Mouse (Mus musculus): ENCODE measurements around the gene Pitpna. TPM values are rescaled to one million over a fixed set of nuclear protein-coding genes. Genes with fewer than 3 reads are reported as not detected.
"Not testable (repeated sequence)": the region's sequence is repeated elsewhere in the genome, so short reads cannot be mapped to it uniquely, and the experiment has no call there.

The Pitpna gene
- total RNA-seq, 2 experiments from 2014 or later, result 124 to 130 TPM

DNA sequence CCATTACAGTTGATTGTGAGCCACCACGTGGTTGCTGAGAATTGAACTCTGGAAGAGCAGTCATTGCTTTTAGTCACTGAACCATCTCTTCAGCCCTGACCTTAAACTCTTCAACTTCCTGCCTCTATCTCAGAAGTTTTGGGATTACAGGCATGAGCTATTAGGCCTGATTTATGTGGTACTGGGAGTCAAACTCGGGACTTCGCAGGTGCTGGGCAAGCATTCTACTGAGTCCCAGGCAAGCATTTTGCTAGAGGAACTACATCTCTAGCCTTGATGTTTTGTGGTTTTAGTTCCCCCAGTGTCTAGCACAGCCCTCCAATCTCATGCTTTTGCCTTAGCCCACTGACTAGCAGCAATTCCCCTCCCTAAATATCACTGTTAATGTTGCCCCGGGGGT, 2.8 kb upstream of the Pitpna start:
- DNase-seq, result no peak
- intact Hi-C loops (cut with DNase I), result no loop called here

DNA sequence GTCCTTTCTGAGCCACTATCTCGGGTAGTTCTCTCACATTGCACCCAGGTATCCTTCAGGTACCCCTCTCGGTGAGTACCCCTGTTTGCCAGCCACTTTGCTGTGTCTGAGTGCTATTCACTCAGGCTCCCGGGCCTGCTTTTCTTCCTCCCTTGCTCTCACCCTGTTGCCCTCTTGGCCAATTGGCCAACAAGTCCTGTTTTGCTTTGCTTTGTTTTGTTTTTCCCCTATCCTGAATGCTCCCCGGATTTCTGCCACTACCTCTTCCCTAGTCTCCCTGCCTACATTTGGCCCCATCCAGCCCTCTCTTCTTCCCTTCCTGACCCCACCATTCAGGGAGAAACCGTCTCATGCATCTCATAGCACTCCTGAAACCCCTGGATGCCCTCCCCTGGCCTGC, 1.9 kb upstream of the Pitpna start:
- no peak for DNase-seq
- intact Hi-C loops (cut with DNase I), result no loop called here

- no peak for DNase-seq
- intact Hi-C loops (cut with DNase I), result no loop called here
These were observed 934 bp upstream of the Pitpna start for GRCm38 (mm10) chr11:75586963-75587362.

GRCm38 (mm10) chr11:75588285-75588941, 516 bp downstream of the Pitpna start:
- DNase-seq, result no peak
- intact Hi-C loops (cut with DNase I), result no loop called here

GRCm38 (mm10) chr11:75592612-75593011, 4.7 kb downstream of the Pitpna start:
- no peak for DNase-seq
- intact Hi-C loops (cut with DNase I), result no loop called here

DNA sequence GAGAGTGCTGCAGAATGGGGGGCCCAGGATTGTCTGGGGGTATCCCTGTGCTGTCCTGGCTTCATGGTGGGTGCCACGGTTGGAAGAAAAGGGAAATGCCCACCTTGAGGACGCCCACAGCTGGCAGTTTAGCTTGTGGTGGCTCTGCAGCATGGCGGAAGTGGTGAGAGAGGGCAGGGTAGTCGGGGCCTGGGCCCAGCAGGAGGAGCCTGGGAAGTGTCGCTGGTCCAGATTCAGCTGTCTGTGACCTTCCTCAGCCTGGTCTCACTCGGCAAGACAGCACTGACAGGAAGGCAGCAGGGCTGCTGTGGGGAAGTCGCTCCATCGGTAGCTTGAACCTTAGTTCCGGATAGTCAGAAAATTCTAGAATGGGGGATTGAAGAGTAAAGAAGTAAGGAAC, 6.5 kb downstream of the Pitpna start:
- intact Hi-C loops (cut with DNase I), result no loop called here
- no peak for DNase-seq

DNA sequence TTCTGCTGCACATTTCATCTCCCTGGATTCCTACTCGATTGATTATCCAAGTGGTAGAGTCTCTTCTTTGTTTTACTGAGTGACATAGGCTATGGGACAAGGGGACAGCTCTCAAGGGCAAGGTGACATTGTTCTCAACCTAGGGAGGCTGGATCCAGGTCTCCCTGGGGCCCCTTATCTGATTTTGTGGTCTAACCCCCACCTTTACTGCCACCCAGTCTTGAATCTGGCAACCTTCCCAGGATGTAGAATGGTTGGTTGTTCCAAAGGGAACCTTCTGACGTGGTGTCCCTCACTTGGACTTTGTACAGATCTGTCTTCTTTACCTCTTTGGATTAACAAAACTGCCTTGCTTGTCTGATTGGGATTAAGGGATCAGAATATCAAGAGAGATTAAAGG, 7.5 kb downstream of the Pitpna start:
- intact Hi-C loops (cut with DNase I), result no loop called here
- DNase-seq, result no peak

- no peak for DNase-seq
- intact Hi-C loops (cut with DNase I), result no loop called here
These were observed 7.9 kb downstream of the Pitpna start for GRCm38 (mm10) chr11:75595816-75596215.

- intact Hi-C loops (cut with DNase I), result no loop called here
- peak; percentile 62 to 80 for DNase-seq
These were observed 8.9 kb downstream of the Pitpna start for GRCm38 (mm10) chr11:75596726-75597255.

DNA sequence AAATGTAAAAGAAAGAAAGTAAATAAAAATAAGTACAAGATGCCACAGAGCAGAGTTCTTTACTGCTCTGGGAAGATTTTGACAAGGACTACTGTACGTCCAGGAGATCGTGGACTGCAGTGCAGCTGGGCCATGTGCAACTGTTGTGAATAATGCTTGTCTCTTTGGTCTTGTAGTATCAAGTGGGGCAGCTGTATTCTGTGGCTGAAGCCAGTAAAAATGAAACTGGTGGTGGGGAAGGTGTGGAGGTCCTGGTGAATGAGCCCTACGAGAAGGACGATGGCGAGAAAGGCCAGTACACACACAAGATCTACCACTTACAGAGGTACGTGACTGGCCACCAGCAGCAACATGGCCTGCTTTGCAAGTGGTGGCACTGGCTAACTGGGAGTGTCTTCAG, 10.1 kb downstream of the Pitpna start:
- intact Hi-C loops (cut with DNase I), result no loop called here
- DNase-seq, result no peak

DNA sequence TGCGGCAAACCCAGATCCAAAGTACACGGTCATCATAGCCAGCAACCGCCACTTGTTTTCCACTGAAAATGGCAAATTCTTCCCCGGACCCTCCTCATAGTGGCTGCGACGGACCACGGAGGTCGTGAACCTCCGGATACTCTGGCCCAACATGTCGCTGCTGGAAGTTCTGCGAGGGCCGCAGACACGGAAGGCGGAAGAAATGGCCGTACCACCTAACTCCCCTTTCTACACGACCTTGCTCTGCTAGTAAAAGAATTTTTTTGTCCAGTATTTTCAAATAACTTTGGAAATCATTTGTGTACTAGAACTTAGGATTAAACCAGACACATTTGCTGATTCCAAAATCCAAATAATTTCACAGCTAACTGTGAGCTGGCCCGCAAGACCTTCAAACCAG, 11.9 kb downstream of the Pitpna start:
- DNase-seq; intact Hi-C loops (cut with DNase I): not testable (repeated sequence)

DNA sequence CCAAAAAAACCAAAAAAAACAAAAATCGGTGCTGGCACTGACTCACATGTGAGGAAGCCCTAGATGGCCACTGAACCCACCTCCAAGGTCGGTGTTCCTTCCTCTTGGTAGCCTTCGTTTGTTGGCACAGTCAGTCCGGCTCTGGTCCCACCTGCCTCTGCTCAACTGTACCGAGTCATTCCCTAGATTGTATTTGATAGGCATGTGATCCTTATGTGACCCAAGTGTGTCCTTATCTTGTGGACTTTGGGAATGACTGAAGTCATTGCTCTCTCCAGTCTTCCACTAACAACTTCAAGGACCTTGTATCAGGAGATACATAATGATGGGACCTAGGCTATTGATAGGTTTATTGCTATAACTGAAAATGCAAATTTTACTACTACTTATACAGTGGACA, 16.9 kb downstream of the Pitpna start:
- intact Hi-C loops (cut with DNase I), result no loop called here
- DNase-seq, result no peak

GRCm38 (mm10) chr11:75605318-75605717, 17.4 kb downstream of the Pitpna start:
- intact Hi-C loops (cut with DNase I), result no loop called here
- DNase-seq, result no peak

DNA sequence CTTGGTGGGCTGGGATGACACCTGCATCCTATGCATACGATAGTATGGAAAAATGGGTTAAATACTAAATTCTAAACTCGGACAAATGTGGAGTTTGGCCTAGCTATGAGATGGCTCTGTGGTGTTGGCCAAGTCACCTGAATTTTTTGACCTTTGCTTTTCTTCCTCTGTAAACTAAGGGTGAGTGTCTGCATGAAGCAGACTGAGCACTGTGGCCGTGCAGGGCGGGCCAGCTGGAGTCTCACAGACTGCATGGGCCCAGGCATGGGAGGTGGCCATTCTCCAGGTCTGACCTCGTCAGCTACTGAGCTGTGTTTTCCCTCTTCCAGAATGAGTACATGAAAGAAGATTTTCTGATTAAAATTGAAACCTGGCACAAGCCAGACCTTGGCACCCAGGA, 20.9 kb downstream of the Pitpna start:
- intact Hi-C loops (cut with DNase I), result no loop called here
- no peak for DNase-seq

DNA sequence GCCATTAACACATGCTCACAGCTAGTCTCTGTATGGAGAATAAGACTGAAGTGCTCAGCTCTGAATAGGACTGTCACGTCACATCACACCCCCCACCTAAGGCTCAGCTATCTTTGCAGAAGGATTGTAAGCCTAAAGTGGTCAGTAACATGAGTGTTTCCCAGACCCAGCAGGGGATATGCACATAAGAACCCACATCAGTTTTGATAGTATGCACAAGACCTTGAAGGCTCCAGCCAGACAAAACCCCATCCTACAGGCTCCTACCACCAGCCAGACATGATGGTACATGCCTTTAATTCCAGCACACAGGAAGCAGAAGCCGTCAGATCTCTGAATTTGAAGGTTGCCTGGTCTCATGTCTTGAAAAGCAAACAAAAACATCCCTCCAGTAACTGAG, 22.1 kb downstream of the Pitpna start:
- intact Hi-C loops (cut with DNase I), result no loop called here
- no peak for DNase-seq

DNA sequence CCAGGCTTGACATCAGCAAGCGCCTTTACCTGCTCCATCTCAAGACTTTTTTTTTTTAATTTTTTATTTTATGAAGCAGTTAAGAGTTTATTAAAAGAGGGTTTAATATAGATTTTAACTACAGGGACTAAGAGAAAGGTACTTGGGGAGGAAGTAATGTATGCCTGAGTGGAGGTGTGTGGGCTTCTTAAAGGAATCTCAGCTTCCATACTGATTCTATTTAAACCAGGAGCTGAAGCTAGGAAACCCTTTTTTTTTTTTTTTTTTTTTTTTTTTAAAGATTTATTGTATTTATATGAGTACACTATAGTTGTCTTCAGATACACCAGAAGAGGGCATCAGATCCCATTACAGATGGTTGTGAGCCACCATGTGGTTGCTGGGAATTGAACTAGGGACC, 26.9 kb downstream of the Pitpna start:
- no peak for DNase-seq
- intact Hi-C loops (cut with DNase I), result no loop called here

- intact Hi-C loops (cut with DNase I), result no loop called here
- DNase-seq, result no peak
These were observed 27.7 kb downstream of the Pitpna start for GRCm38 (mm10) chr11:75615556-75615955.

DNA sequence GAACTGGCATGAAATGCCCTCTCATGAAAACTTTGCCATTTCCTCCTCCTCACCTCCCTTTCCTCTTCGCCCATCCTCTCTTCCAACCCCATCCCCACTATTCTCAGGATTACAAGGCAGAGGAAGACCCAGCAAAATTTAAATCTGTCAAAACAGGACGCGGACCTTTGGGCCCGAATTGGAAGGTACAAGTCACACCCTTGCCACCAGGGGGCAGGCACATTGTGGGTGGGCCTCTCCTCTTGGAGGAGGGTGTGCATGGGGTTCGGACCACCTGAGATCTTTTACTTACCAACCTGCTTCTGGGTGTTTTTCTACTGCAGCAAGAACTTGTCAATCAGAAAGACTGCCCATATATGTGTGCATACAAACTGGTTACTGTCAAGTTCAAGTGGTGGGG, 31.2 kb downstream of the Pitpna start:
- peak in 1 of 2 experiments; percentile 44 for DNase-seq
- intact Hi-C loops (cut with DNase I), result no loop called here

GRCm38 (mm10) chr11:75620136-75620780, 32.4 kb downstream of the Pitpna start:
- intact Hi-C loops (cut with DNase I), result no loop called here
- peak; percentile 48 to 66 for DNase-seq

GRCm38 (mm10) chr11:75621426-75621825, 33.5 kb downstream of the Pitpna start:
- no peak for DNase-seq
- intact Hi-C loops (cut with DNase I), result no loop called here

DNA sequence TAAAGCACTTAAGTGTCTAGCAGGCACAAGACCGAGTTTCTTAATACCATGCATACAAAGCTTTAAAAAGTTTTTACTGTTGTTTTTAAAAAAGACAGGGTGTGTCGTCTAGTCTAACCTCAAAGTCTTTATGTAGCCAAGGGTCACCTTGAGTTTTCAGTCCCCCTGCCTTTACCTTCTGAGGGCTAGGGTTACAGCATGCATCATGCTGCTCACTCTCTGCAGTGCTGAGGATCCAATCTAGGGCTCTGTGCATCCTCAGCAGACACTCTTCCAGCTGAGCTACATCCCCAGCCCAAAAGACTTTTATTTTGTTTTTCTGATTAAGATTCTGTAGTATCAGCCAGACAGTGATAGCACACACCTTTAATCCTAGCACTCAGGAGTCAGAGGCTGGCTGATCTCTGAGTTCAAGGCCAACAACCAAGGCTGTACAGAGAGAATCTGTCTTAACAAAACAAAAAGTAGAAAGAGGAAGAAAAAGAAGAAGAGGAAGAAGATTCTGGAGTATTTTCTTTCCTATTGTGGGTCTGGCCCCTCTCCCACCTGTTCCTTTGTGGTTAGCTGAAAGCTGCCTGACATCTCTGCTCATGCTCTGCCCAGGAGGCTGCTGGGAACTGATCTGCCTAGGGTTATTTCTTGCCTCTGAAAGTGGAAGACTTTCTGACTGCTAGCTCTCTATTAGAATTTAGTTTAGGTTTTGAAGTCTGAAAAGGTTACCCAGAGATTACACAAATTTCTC, 34.9 kb downstream of the Pitpna start:
- no peak for DNase-seq
- intact Hi-C loops (cut with DNase I), result no loop called here
